Mouse (Mus musculus) E14TG2a.4 (cell line): ENCODE measurements around the gene Fbxo9.

Source experiments
- CTCF ChIP-seq: conservative IDR thresholded peaks from 2 replicates; pipeline ENCODE4 v1.5.1; 2014; ENCODE audit warnings: low read length
- NANOG ChIP-seq: IDR thresholded peaks from 2 replicates; pipeline ENCODE4 v1.6.1; 2014; ENCODE audit warnings: borderline replicate concordance, low read length, mixed read lengths
- POU5F1 ChIP-seq: IDR thresholded peaks from 2 replicates; pipeline ENCODE4 v1.6.1; 2014; ENCODE audit warnings: low read length, borderline replicate concordance

- TF ChIP-seq CTCF (no peak), POU5F1 (no peak), NANOG (no peak)
Observed at GRCm38 (mm10) chr9:78115746-78116145, 6.9 kb upstream of the Fbxo9 start.
